Mouse (Mus musculus): ENCODE measurements around the gene Ttpal. TPM values are rescaled to one million over a fixed set of nuclear protein-coding genes. Genes with fewer than 3 reads are reported as not detected.
"Not testable (repeated sequence)": the region's sequence is repeated elsewhere in the genome, so short reads cannot be mapped to it uniquely, and the experiment has no call there.

The Ttpal gene
- total RNA-seq, 4 experiments from 2014 or later = 26.8 to 38.6 (median 31.5) TPM

GRCm38 (mm10) chr2:163631715-163632114 lies 29.6 kb downstream of the Ttpal start:
- no peak for DNase-seq

DNA sequence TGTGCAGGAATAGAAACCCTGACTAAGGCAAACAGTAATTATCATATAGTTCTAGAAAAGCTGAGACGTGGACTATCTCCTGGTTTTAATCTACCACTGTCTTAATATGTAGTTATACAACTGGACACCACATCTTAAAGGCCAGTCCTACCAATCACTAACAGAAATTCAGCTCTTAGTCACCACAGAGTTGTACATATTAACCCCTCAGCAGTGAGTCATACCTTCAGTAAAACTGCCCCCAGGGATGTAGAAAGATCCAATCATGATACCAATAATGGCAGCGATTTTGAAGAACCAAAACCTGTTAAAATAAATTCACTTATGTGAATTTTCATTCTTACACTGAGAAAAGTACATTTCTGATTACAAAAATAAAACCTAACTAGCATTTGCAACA lies 32.1 kb downstream of the Ttpal start:
- no peak for DNase-seq

GRCm38 (mm10) chr2:163636057-163636456 lies 33.9 kb downstream of the Ttpal start:
- no peak for DNase-seq

- no peak for DNase-seq
Measured at GRCm38 (mm10) chr2:163637655-163638266, 35.6 kb downstream of the Ttpal start.

DNA sequence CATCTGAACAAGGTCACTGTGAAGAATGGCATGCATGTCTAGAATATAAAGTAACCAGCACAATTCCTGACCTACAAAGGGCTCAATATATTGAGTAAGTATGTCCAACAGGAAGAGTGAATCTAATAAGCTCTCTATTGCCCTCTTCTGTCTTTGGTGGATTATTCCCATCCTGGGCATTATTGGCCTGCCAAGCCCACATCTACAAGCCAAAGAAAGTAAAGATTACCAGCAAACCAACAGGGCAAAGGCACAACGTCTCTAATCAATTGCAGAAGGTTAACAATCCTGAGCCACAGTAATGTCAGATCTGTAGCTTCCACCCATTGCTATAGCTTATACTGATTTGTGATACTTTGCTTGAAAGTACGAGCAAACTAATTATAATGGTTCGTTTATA lies 38.4 kb downstream of the Ttpal start:
- DNase-seq = no peak

- no peak for DNase-seq
Measured at GRCm38 (mm10) chr2:163641681-163642080, 39.6 kb downstream of the Ttpal start.

- DNase-seq = peak; percentile 51
Measured at GRCm38 (mm10) chr2:163642685-163643575, 40.8 kb downstream of the Ttpal start.

DNA sequence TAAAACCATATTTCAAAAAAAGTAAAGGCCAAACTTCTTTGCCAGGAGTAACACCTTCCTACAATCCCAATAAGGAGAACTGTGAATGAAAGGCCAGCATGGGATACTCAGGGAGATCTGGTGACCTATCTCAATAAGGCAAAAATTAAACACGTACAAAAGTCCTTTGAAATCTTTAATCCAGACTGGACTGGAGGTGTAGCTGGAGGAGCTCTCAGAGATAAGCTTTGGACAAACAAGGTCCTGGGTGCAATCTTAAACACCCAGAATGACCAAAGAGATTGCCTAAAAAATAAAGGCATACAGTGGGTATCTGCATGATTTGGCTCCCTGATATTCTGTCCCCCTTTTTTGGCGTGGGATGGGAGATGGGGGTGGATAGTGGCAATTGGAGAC lies 41.5 kb downstream of the Ttpal start:
- DNase-seq = no peak

GRCm38 (mm10) chr2:163644047-163644446 lies 41.9 kb downstream of the Ttpal start:
- DNase-seq = no peak

GRCm38 (mm10) chr2:163644575-163645385 lies 42.7 kb downstream of the Ttpal start, which contains the start of gene Serinc3:
Gene Serinc3, minus strand, starts transcription at chr2:163645131.
- peak; percentile 98 for DNase-seq

DNA sequence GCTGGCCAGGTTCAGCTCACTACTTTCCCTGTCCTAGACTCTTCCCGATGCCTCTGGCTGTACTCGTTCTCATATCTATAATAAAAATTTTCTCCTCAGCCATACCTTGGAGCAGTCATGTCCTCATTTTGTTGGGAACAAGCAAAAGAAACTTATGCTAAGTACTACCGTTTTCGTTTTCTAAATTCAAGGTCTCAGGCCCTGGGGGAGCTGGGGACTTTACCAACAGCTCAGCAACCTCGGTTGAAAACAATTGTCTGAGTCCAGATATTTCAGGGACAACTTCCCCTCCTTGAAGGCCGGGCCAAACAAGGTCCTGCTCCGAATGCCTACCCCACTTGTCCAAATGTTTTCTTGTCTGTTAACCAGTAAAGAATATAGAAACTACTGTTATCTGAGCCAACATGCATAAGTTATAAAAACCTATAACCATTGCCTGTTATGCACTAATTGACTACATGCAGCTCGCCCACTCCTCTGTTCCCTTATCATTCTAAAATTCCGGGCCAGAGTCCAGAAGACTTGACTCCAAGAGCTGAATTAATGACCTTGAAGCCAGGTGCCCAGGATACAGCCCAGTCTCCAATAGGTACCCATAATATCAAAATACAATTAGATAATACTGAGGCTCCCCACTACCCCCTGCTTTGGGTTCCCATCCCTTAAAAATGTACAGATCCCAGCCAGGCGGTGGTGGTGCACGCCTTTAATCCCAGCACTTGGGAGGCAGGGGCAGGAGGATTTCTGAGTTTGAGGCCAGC lies 43.8 kb downstream of the Ttpal start:
- DNase-seq = no peak

- no peak for DNase-seq
Measured at GRCm38 (mm10) chr2:163646461-163647080, 44.5 kb downstream of the Ttpal start.

DNA sequence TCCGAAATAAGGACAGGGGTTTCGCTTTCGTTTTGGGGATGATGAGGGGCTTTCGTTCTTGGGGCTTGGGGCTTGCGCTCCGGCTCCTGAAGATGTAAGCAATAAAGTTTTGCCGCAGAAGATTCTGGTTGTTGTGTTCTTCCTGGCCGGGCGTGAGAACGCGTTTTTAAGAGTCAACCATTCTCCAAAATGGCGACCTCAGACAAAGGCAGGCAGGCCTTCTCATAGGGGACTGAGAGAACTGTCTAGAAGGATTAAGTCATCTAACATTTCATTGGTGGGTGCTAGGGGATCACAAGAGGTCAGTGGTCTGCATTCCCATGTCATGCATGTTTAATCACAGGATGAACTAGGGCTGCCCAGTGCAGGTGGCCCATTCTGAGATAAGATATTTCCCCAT lies 53.6 kb downstream of the Ttpal start:
- not testable (repeated sequence) for DNase-seq

- no peak for DNase-seq
Measured at GRCm38 (mm10) chr2:163657486-163657885, 55.4 kb downstream of the Ttpal start.

- peak; percentile 77 for DNase-seq
Measured at GRCm38 (mm10) chr2:163657975-163658886, 56.1 kb downstream of the Ttpal start, which contains the start of gene Pkig. Gene Pkig, plus strand, starts transcription at chr2:163658386.

DNA sequence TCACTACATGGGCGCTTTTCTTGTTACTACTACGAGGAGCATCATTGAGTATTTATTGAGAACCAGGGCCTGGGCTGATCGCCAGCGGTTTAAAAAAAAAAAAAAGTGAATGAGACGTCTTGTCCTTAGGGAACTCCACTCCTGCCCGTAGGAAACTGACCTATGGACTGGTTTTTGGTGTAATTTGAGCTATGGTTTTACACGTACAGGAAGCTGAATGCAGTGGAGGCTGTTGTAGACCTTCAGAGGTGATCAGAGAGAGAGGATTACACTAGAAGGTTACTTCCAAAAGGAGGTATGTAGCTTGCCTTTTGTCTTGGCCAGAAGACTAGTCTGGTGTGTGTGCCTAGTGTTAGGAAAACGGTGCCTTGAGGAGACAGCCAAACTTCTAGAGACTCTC lies 56.8 kb downstream of the Ttpal start:
- DNase-seq = no peak

DNA sequence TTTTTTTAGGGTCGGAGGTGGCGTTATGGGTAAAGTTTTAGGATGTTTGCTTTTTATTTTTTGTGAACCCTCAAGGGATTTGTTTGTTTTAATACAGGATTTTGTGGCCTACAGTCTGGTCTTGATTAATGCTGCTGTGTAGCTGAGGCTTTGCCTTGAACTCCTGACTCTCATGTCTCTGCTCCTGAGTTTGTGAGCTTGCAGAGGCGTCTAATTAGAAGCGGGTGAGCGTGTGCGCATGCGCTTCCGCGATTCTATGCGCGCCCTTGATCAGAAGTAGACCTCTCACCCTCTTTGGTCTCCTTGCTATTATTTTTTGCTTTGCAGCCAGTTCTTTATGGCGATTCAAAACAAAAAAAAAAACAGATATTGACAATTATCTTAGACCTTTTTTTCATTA lies 57.3 kb downstream of the Ttpal start:
- no peak for DNase-seq

DNA sequence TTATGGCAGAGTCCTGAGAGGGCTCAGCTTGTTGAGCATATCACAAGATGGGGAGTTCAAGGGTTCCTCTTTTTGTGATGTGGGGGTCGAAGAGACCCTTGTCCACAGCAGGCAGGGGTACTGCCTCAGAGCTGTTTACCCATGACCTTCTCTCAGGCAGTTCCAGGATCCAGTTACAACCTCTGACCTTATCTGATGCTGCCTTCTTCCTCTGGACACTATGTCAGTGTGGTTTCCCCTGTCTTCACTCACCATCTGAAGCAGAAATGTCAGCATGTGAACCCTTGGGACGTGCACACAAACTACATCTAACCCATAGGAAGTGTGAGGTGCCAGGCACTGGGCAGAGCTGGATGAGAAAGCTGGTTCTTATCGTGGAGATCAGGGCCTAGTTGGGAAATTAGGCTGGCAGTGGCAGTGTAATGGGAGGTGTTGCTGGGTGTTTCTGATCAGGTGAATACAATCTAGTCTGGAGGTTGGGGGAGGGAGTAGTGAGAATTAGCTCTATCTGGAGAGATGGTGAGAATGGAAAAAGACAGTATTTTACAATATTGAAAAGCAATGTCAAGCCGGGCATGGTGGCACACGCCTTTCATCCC lies 58.1 kb downstream of the Ttpal start:
- DNase-seq = no peak

DNA sequence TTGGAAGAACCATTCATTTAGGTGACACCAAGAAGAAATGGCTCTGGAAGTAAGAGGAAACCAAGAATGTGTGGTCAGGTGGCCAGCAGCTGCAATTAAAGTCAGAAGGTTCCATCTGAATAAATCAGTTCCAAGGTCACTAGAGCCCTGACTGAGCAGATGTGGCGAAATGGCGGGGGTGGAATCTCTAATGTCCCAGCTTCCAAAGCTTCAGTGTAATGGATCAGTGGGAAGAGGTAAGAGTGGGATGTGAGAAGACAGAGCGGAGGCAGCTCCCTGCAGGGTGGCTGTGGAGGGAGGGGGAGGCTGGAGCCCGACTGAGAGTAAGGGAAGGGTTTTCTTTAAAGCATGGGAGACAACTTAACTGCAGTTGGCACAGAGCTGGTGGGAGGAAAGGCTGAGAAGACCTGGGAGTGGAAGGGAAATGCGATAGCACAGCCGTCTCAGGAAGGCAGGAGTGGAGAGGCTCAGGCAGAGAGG lies 59.3 kb downstream of the Ttpal start:
- DNase-seq = peak; percentile 53

- no peak for DNase-seq
Measured at GRCm38 (mm10) chr2:163662076-163662475, 60.0 kb downstream of the Ttpal start.

Measured in adrenal gland, adult 8-10 months (tissue).